Mouse (Mus musculus) forebrain, embryonic 14.5 days (tissue): ENCODE data around the gene Ccdc80. TPM values are rescaled to one million over a fixed set of nuclear protein-coding genes. Genes with fewer than 3 reads are reported as not detected.

Experiments used
- ATAC-seq: fragments of 200-750 bp; cut with Nextera tagmentation; 2 replicates; pipeline ENCODE4 v1.8.0; 2017; ENCODE audit warnings: mild to moderate bottlenecking, moderate library complexity
- DNase-seq: peaks from one replicate; pipeline ENCODE4 v3.0.0-alpha.2; 2015; ENCODE audit warnings: low spot score
- H3K27ac ChIP-seq: fragments of 300-500 bp; sonication (generic); 2 replicates; pipeline ENCODE4 v1.5.1; 2014; ENCODE audit warnings: low read depth, mild to moderate bottlenecking, control low read depth, low read length, moderate library complexity
- H3K27me3 ChIP-seq: fragments of 300-500 bp; sonication (generic); replicated peaks from 2 replicates; pipeline ENCODE4 v1.6.1; 2014; ENCODE audit warnings: low read length, control low read depth, mixed read lengths; ENCODE audit not compliant: control insufficient read depth, insufficient read depth
- H3K36me3 ChIP-seq: fragments of 300-500 bp; sonication (generic); 2 replicates; pipeline ENCODE4 v1.6.1; 2014; ENCODE audit warnings: low read length, control low read depth; ENCODE audit not compliant: control insufficient read depth, insufficient read depth
- H3K4me1 ChIP-seq: fragments of 300-500 bp; sonication (generic); 2 replicates; pipeline ENCODE4 v1.6.1; 2014; ENCODE audit warnings: antibody characterized with exemption, low read length, control low read depth; ENCODE audit not compliant: control insufficient read depth, insufficient read depth
- H3K4me2 ChIP-seq: fragments of 300-500 bp; sonication (generic); 2 replicates; pipeline ENCODE4 v1.6.1; 2014; ENCODE audit warnings: mild to moderate bottlenecking, control low read depth, low read length
- H3K4me3 ChIP-seq: fragments of 300-500 bp; sonication (generic); 2 replicates; pipeline ENCODE4 v1.5.1; 2014; ENCODE audit warnings: low read depth, low read length, control low read depth
- H3K9ac ChIP-seq: fragments of 300-500 bp; sonication (generic); 2 replicates; pipeline ENCODE4 v1.6.1; 2014; ENCODE audit warnings: mild to moderate bottlenecking, low read length, control low read depth, moderate library complexity
- H3K9me3 ChIP-seq: fragments of 300-500 bp; sonication (generic); replicated peaks from 2 replicates; pipeline ENCODE4 v1.6.1; 2016; ENCODE audit warnings: low read length, control low read depth, mixed read lengths; ENCODE audit not compliant: control insufficient read depth
- WGBS: fragments of 180-500 bp; shearing (Covaris S2); extraction: QIAGEN DNeasy Blood & Tissue Kit; methylation state at CpG from one replicate; pipeline ENCODE4 v1.1.7; 2014; 5-methylcytosine and 5-hydroxymethylcytosine counted together
- polyA plus RNA-seq: library from polyadenylated mRNA; unstranded; fragments of >200 nt; fragmentation: Nextera tagmentation; extraction: Ambion mirVana; gene quantifications from 2 replicates; pipeline ENCODE4 v1.2.1, GENCODE M21; 2014

Ccdc80 gene
- polyA plus RNA-seq, 1 experiment from 2014 or later, result 14.1 TPM

GRCm38 (mm10) chr16:45100892-45101291, 7.7 kb downstream of the Ccdc80 start:
- Histone ChIP-seq H3K27me3 (no peaks in the 10 kb centered on the region), H3K36me3 (no peaks in the 10 kb centered on the region), H3K4me1 (no peaks in the 10 kb centered on the region), H3K9ac (no peak overlapping the region), H3K4me2 (no peak overlapping the region), H3K27ac (no peak overlapping the region), H3K9me3 (no peaks in the 10 kb centered on the region), H3K4me3 (no peak overlapping the region)
- no peak for ATAC-seq
- DNase-seq, result no peak
- WGBS, result 83% methylated on average over 3 of the region's 3 CpGs

- Histone ChIP-seq H3K4me2 (no peak overlapping the region), H3K4me3 (no peak overlapping the region), H3K9me3 (no peaks in the 10 kb centered on the region), H3K9ac (no peak overlapping the region), H3K36me3 (no peaks in the 10 kb centered on the region), H3K27me3 (no peaks in the 10 kb centered on the region), H3K4me1 (no peaks in the 10 kb centered on the region), H3K27ac (no peak overlapping the region)
- WGBS, result 69% methylated on average over 3 of the region's 3 CpGs
- no peak for ATAC-seq
- peak; percentile 40 for DNase-seq
These were observed 11.8 kb downstream of the Ccdc80 start for GRCm38 (mm10) chr16:45104993-45105392.

- no peaks in the 10 kb centered on the region for H3K4me1 ChIP-seq
- no peak overlapping the region for H3K9ac ChIP-seq
- no peak for ATAC-seq
- no peaks in the 10 kb centered on the region for H3K36me3 ChIP-seq
- no peak overlapping the region for H3K4me3 ChIP-seq
- H3K4me2 ChIP-seq, result no peak overlapping the region
- H3K27me3 ChIP-seq, result no peaks in the 10 kb centered on the region
- no peak overlapping the region for H3K27ac ChIP-seq
- DNase-seq, result no peak
- 81% methylated on average over 5 of the region's 5 CpGs for WGBS
- no peaks in the 10 kb centered on the region for H3K9me3 ChIP-seq
These were observed 15.1 kb downstream of the Ccdc80 start for GRCm38 (mm10) chr16:45108203-45108878.

GRCm38 (mm10) chr16:45110498-45110897, 17.3 kb downstream of the Ccdc80 start:
- H3K4me3 ChIP-seq, result no peak overlapping the region
- 82% methylated on average over 4 of the region's 4 CpGs for WGBS
- H3K27me3 ChIP-seq, result no peaks in the 10 kb centered on the region
- H3K9me3 ChIP-seq, result no peaks in the 10 kb centered on the region
- no peak overlapping the region for H3K27ac ChIP-seq
- no peak for DNase-seq
- H3K36me3 ChIP-seq, result no peaks in the 10 kb centered on the region
- no peak for ATAC-seq
- H3K9ac ChIP-seq, result no peak overlapping the region
- H3K4me1 ChIP-seq, result no peaks in the 10 kb centered on the region
- H3K4me2 ChIP-seq, result no peak overlapping the region

GRCm38 (mm10) chr16:45117200-45117599, 24.0 kb downstream of the Ccdc80 start:
- H3K4me1 ChIP-seq, result 0 out of 2 replicates have a peak, but pooled peaks cover 3% of the 10 kb centered on the region
- no peak overlapping the region for H3K4me2 ChIP-seq
- no peaks in the 10 kb centered on the region for H3K36me3 ChIP-seq
- ATAC-seq (no peak), DNase-seq (no peak)
- H3K27me3 ChIP-seq, result no peaks in the 10 kb centered on the region
- H3K9ac ChIP-seq, result no peak overlapping the region
- no peaks in the 10 kb centered on the region for H3K9me3 ChIP-seq
- no peak overlapping the region for H3K4me3 ChIP-seq
- 91% methylated on average over 3 of the region's 3 CpGs for WGBS
- H3K27ac ChIP-seq, result no peak overlapping the region

- Histone ChIP-seq H3K27me3 (no peaks in the 10 kb centered on the region), H3K4me1 (0 out of 2 replicates have a peak, but pooled peaks cover 3% of the 10 kb centered on the region), H3K4me3 (no peak overlapping the region), H3K36me3 (no peaks in the 10 kb centered on the region), H3K27ac (no peak overlapping the region), H3K4me2 (no peak overlapping the region), H3K9ac (no peak overlapping the region), H3K9me3 (no peaks in the 10 kb centered on the region)
- 87% methylated on average over 3 of the region's 3 CpGs for WGBS
- DNase-seq, result no peak
- ATAC-seq, result no peak
These were observed 25.6 kb downstream of the Ccdc80 start for GRCm38 (mm10) chr16:45118760-45119159.

- Histone ChIP-seq H3K9me3 (no peaks in the 10 kb centered on the region), H3K4me1 (0 out of 2 replicates have a peak, but pooled peaks cover 3% of the 10 kb centered on the region), H3K4me2 (no peak overlapping the region), H3K4me3 (no peak overlapping the region), H3K36me3 (no peaks in the 10 kb centered on the region), H3K27me3 (no peaks in the 10 kb centered on the region), H3K27ac (no peak overlapping the region), H3K9ac (no peak overlapping the region)
- WGBS, result 66% methylated on average over 5 of the region's 5 CpGs
- ATAC-seq (peak; percentile 46), DNase-seq (peak; percentile 37)
These were observed 27.7 kb downstream of the Ccdc80 start for GRCm38 (mm10) chr16:45120844-45121425.

- ATAC-seq, result no peak
- Histone ChIP-seq H3K27ac (no peak overlapping the region), H3K4me2 (no peak overlapping the region), H3K9me3 (no peaks in the 10 kb centered on the region), H3K9ac (no peak overlapping the region), H3K36me3 (no peaks in the 10 kb centered on the region), H3K4me1 (0 out of 2 replicates have a peak, but pooled peaks cover 3% of the 10 kb centered on the region), H3K4me3 (no peak overlapping the region), H3K27me3 (no peaks in the 10 kb centered on the region)
- WGBS, result 74% methylated on average over 5 of the region's 5 CpGs
- peak; percentile 13 for DNase-seq
These were observed 29.4 kb downstream of the Ccdc80 start for GRCm38 (mm10) chr16:45122571-45122970.
